In the genomic region with DNA sequence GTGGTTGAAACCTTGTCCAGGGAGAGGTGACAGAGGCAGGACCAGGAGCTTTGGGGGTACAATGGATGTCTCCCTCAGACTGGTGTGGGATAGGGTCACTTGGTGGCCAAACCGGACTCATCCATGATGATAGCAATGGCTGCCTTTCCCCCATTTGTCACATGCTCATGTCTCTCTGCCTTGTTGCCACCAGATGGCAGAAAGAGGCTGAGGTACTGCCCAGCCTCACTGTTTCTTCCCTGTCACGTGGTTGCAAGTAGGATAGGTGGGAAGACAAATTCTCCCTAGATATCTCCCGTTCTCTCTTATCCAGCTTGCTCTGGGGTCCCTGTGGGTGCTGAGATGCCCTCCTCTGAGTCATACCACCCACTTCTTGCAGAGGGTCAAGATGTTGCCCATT, we compare ENCODE assay signal across 8 mouse cellular contexts. TPM values are rescaled to one million over a fixed set of nuclear protein-coding genes. Genes with fewer than 3 reads are reported as not detected.
A peak's percentile ranks its signal among the peaks of the same experiment; 100 is the strongest.
DNase-seq lines count a peak whose midpoint lies in the region; TF ChIP-seq lines count a peak whose summit lies in the region.

No protein-coding gene starts in this region.

- no peak overlapping the region for H3K9ac ChIP-seq in heart, adult 2 months (ENCODE audit: low read depth, low read length)

- H3K4me3 ChIP-seq in heart, adult 2 months: no peak overlapping the region

- H3K4me1 ChIP-seq in heart, adult 2 months (ENCODE audit: control insufficient read depth, insufficient read depth, low read length): peaks cover 1% of the 10 kb centered on the region; the same call in 1 of the 2 replicates

- intact Hi-C loops in heart, adult 2 months (cut with DNase I): no loop called here

- no peak overlapping the region for H3K27ac ChIP-seq in heart, adult 2 months

- 7% methylated on average over 3 of the region's 3 CpGs for WGBS in heart, adult 2 months

- TF ChIP-seq POLR2A in heart, adult 2 months (IDR thresholded peaks at IDR 0.05; ENCODE audit: insufficient read depth, low read depth, low read length): no peak

- TF ChIP-seq CTCF in heart, adult 2 months (IDR thresholded peaks at IDR 0.05): peak; percentile 40

- no peak for TF ChIP-seq EP300 in heart, adult 2 months (IDR thresholded peaks at IDR 0.05; ENCODE audit: insufficient read depth, low read depth, low read length)

- H3K36me3 ChIP-seq in heart, adult 2 months (ENCODE audit: control insufficient read depth, insufficient read depth, low read length): no peaks in the 10 kb centered on the region

- H3K27me3 ChIP-seq in heart, adult 2 months (ENCODE audit: control insufficient read depth, insufficient read depth, low read length): no peaks in the 10 kb centered on the region

- DNase-seq in heart, adult 2 months: no peak
- no peak for DNase-seq in heart, postnatal 4 days
- DNase-seq in 3134 (ENCODE audit: extremely low read depth, insufficient read length, low spot score) (peak; percentile 48), R1 (ENCODE audit: low read depth, low spot score) (peak; percentile 84)
- peak; percentile 28 to 51 for DNase-seq in kidney, postnatal 36 days
- DNase-seq in urinary bladder, postnatal 10 days (ENCODE audit: low spot score): no peak
- no peak for DNase-seq in right cerebral cortex, adult 2 months (ENCODE audit: low spot score in 2 of 2)
- DNase-seq in cerebellum, adult 8-10 months: no peak

- H3K79me2 ChIP-seq in heart, adult 2 months (replicated peaks; ENCODE audit: control insufficient read depth, insufficient read depth, low read length): no peaks in the 10 kb centered on the region

RNA-seq across cellular contexts. Expression of gene Commd4, which starts 4.4 kb away (rescaled TPM):
- 10 to 100 TPM; 28.2 to 30.1 TPM for total RNA-seq in heart, adult 2 months (2021)
- polyA plus RNA-seq in heart, adult 2 months (2012; rRNA removed): 53.5 and 58.0 TPM in 2 replicates
- total RNA-seq in heart, postnatal 4 days (2021): 10 to 100 TPM; 31.1 to 33.0 TPM

RNA-seq across cellular contexts. Expression of gene Neil1, which starts 14.4 kb away (rescaled TPM):
- 1 to 10 TPM; 5.4 to 5.9 TPM for total RNA-seq in heart, adult 2 months (2021)
- 8.0 and 8.2 TPM in 2 replicates for polyA plus RNA-seq in heart, adult 2 months (2012; rRNA removed)
- total RNA-seq in heart, postnatal 4 days (2021): 1 to 10 TPM; 3.5 to 5.0 TPM

RNA-seq across cellular contexts. Expression of gene Man2c1, which starts 32.0 kb away (rescaled TPM):
- 10 to 100 TPM; 44.1 to 47.6 TPM for total RNA-seq in heart, adult 2 months (2021)
- 124 and 128 TPM in 2 replicates for polyA plus RNA-seq in heart, adult 2 months (2012; rRNA removed)
- total RNA-seq in heart, postnatal 4 days (2021): 10 to 100 TPM; 58.8 to 68.4 TPM

Comparison
In these comparisons a context has a peak if more than half of its experiments do, and no peak if none do; other contexts are left out.
1. DNase-seq: peak in 3134 (single experiment), R1 (single experiment) and kidney, postnatal 36 days (2 of 2); none in heart, adult 2 months (0 of 2), heart, postnatal 4 days (single experiment), urinary bladder, postnatal 10 days (single experiment), right cerebral cortex, adult 2 months (0 of 2) and cerebellum, adult 8-10 months (single experiment).